Mouse (Mus musculus) thymus, adult 2 months (tissue): ENCODE results near the gene Vat1. TPM values are rescaled to one million over a fixed set of nuclear protein-coding genes. Genes with fewer than 3 reads are reported as not detected.

Experiments
- DNase-seq: peaks from one replicate; pipeline ENCODE4 v3.0.0; 2021
- H3K27ac ChIP-seq: fragments of 200-500 bp; 2 replicates; pipeline ENCODE4 v1.5.1; 2012; ENCODE audit warnings: low read length, control low read depth; ENCODE audit not compliant: control insufficient read depth, insufficient read depth
- H3K27me3 ChIP-seq: fragments of 200-500 bp; 2 replicates; pipeline ENCODE4 v1.6.1; 2012; ENCODE audit warnings: mild to moderate bottlenecking, low read length, moderate library complexity, mixed read lengths; ENCODE audit not compliant: control insufficient read depth, insufficient read depth
- H3K36me3 ChIP-seq: fragments of 200-500 bp; 2 replicates; pipeline ENCODE4 v1.6.1; 2012; ENCODE audit warnings: mild to moderate bottlenecking, low read length, moderate library complexity; ENCODE audit not compliant: control insufficient read depth, insufficient read depth
- H3K4me1 ChIP-seq: fragments of 200-500 bp; replicated peaks from 2 replicates; pipeline ENCODE4 v1.6.1; 2012; ENCODE audit warnings: low read length; ENCODE audit not compliant: control insufficient read depth, insufficient read depth
- H3K4me3 ChIP-seq: fragments of 200-500 bp; 2 replicates; pipeline ENCODE4 v1.5.1; 2012; ENCODE audit warnings: mild to moderate bottlenecking, low read length, control low read depth, moderate library complexity; ENCODE audit not compliant: control insufficient read depth, insufficient read depth
- CTCF ChIP-seq: fragments of 200-500 bp; IDR thresholded peaks from 2 replicates; pipeline ENCODE4 v1.5.1; 2012; ENCODE audit warnings: mild to moderate bottlenecking, control low read depth, low read length, moderate library complexity, borderline replicate concordance; ENCODE audit not compliant: control insufficient read depth, poor library complexity, insufficient read depth; ENCODE audit errors: extremely low read depth
- POLR2A ChIP-seq: fragments of 200-500 bp; IDR thresholded peaks from 2 replicates; pipeline ENCODE4 v1.6.1; 2012; ENCODE audit warnings: mild to moderate bottlenecking, low read length, control low read depth, moderate library complexity; ENCODE audit not compliant: control insufficient read depth, poor library complexity, insufficient read depth; ENCODE audit errors: extremely low read depth
- WGBS: fragments of 180-500 bp; shearing (Covaris S2); methylation state at CpG from one replicate; pipeline ENCODE4 v1.1.7; 2018; 5-methylcytosine and 5-hydroxymethylcytosine counted together
- polyA plus RNA-seq: library from polyadenylated mRNA; depleted of rRNA; stranded (reverse); fragments of >200 nt; gene quantifications from 2 replicates; pipeline ENCODE4 v1.2.3, GENCODE M21; 2012

Vat1 gene
- polyA plus RNA-seq, 1 experiment, result 73.6 TPM

DNA sequence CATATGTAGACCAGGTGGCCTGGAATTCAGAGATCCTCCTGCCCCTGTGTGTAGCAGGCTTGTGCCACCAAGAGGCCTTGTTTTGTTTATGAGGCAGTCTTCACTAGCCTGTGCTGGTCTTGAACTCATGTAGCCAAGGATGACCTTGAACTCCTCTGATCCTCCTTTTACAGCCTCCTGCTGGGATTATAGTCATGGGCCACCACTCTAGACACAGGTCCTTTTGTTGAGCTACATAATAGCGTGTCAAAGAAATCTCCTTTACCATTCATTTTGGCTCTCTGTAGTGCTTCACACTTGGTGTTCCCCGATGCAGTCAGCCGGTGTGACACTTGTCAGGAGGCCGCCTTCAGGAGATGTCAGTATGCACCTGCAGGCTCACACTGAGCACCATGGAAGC, 29.1 kb downstream of the Vat1 start:
- WGBS, result 95% methylated on average over 4 of the region's 4 CpGs
- Histone ChIP-seq H3K36me3 (peaks cover 10% of the 10 kb centered on the region), H3K27ac (no peak overlapping the region), H3K27me3 (no peaks in the 10 kb centered on the region), H3K4me1 (peaks cover 2% of the 10 kb centered on the region; the same call in 1 of the 2 replicates), H3K4me3 (no peak overlapping the region)
- DNase-seq, result no peak
- TF ChIP-seq POLR2A, result no peak
- TF ChIP-seq CTCF, result no peak

- TF ChIP-seq CTCF (no peak), POLR2A (no peak)
- no peak for DNase-seq
- Histone ChIP-seq H3K27ac (no peak overlapping the region), H3K36me3 (peaks cover 15% of the 10 kb centered on the region), H3K27me3 (no peaks in the 10 kb centered on the region), H3K4me1 (peaks cover 2% of the 10 kb centered on the region; the same call in 1 of the 2 replicates), H3K4me3 (no peak overlapping the region)
- 94% methylated on average over 4 of the region's 4 CpGs for WGBS
These were observed 30.2 kb downstream of the Vat1 start for GRCm38 (mm10) chr11:101435831-101436230.

- H3K27ac ChIP-seq, result no peak overlapping the region
- TF ChIP-seq CTCF (no peak), POLR2A (no peak)
- H3K36me3 ChIP-seq, result peaks cover 20% of the 10 kb centered on the region
These were observed 32.6 kb downstream of the Vat1 start for GRCm38 (mm10) chr11:101433396-101433795.

GRCm38 (mm10) chr11:101431327-101431726, 34.7 kb downstream of the Vat1 start:
- H3K4me3 ChIP-seq, result no peak overlapping the region

More at GRCm38 (mm10) chr11:101433396-101433795, 32.6 kb downstream of the Vat1 start:
- WGBS, result 95% methylated on average over 13 of the region's 13 CpGs
- no peak for DNase-seq
- no peaks in the 10 kb centered on the region for H3K27me3 ChIP-seq
- H3K4me3 ChIP-seq, result no peak overlapping the region
- peaks cover 2% of the 10 kb centered on the region; the same call in 1 of the 2 replicates for H3K4me1 ChIP-seq

DNA sequence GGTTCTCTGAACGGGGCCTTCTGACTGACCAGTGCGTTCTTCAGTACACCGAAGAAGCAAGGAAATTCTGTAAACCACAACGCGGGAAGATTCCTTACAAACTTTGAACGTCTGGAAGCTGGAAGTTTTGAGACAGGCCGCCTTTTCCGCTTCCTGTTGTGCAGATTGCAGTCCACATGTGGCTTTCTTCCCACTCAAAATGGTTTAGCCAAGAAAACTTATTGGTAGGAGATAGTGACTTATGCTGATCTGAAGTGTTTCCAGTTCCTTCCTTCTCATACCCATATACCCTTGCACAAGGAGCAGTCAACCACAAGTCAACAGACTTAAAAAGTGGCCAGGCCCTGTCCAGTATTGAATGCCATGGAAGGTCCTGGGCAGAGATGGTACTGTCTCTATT, 39.9 kb downstream of the Vat1 start:
- DNase-seq, result no peak
- WGBS, result 75% methylated on average over 8 of the region's 8 CpGs
- Histone ChIP-seq H3K4me3 (no peak overlapping the region), H3K36me3 (peaks cover 5% of the 10 kb centered on the region; the same call in 1 of the 2 replicates), H3K27me3 (no peaks in the 10 kb centered on the region), H3K27ac (no peak overlapping the region), H3K4me1 (peaks cover 11% of the 10 kb centered on the region)
- TF ChIP-seq POLR2A, result no peak
- TF ChIP-seq CTCF, result no peak

More at GRCm38 (mm10) chr11:101431327-101431726, 34.7 kb downstream of the Vat1 start:
- DNase-seq, result no peak
- TF ChIP-seq CTCF (no peak), POLR2A (no peak)
- Histone ChIP-seq H3K4me1 (peaks cover 2% of the 10 kb centered on the region; the same call in 1 of the 2 replicates), H3K27me3 (no peaks in the 10 kb centered on the region), H3K27ac (no peak overlapping the region), H3K36me3 (peaks cover 20% of the 10 kb centered on the region)
- WGBS, result 95% methylated on average over 9 of the region's 9 CpGs

- Histone ChIP-seq H3K27me3 (no peaks in the 10 kb centered on the region), H3K27ac (no peak within 1 kb of the TSS; the same call in 1 of the 2 replicates), H3K4me3 (peak within 1 kb of the TSS; percentile 95), H3K4me1 (peaks cover 11% of the 10 kb centered on the region), H3K36me3 (peaks cover 5% of the 10 kb centered on the region; the same call in 1 of the 2 replicates)
- TF ChIP-seq POLR2A, result peak; percentile 59; the same call in 1 of the 2 replicates
- TF ChIP-seq CTCF, result peak; percentile 63; the same call in 1 of the 2 replicates
- WGBS, result under 1% methylated on average over 74 of the region's 81 CpGs
- peak; percentile 99 for DNase-seq
These were observed 40.9 kb downstream of the Vat1 start, which contains the start of the genes Rundc1 and Ptges3l for GRCm38 (mm10) chr11:101424925-101425813. TSS of gene Rundc1 (plus strand) at chr11:101425085. TSS of gene Ptges3l (minus strand) at chr11:101425333.
